Mouse (Mus musculus) lung, postnatal 36 days (tissue): ENCODE measurements around the gene Ldlrap1.
A peak's percentile ranks its signal among the peaks of the same experiment; 100 is the strongest.

Experiments
- DNase-seq: peaks from one replicate; pipeline ENCODE4 v3.0.0; 2022; ENCODE audit warnings: mixed read lengths

The Ldlrap1 gene

DNA sequence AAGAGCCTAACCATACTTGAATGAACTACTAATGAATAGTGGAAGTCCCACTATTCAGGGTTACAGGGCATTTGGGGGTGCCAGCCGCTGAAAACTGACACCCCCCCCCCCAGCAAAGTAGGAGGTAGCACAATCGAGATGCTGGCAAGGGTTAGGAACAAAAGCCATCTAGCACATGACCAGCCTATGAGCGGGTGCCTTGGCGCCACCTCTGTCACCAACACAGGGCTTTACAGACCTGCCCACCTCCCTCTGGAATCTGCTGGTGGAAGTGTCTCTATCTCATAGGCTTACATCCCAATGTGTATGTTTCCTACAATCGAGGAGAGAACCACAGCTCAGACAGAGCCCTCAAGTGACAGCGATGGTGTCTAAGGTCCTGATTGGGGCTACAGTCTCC lies 17.0 kb downstream of the Ldlrap1 start:
- DNase-seq = no peak

DNA sequence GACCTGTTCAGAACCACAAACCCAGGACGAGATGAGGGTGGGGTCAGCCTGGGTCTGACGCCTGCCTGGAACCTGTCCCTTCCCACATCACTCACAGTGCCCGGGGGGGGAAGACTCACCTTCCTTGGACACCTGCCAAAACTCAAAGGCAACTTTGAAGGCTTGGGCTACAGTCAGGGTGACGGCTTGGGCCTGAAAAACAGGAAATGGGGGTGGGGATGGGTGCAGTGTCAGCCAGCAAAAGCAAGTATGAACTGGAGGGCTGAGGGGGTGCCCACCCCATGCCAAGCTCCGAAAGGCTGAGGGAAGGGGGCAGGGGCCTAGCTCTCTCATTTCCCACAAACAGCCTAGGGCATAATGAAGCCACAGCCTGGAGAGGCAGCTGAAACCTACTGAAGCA lies 17.6 kb downstream of the Ldlrap1 start:
- peak; percentile 55 for DNase-seq

DNA sequence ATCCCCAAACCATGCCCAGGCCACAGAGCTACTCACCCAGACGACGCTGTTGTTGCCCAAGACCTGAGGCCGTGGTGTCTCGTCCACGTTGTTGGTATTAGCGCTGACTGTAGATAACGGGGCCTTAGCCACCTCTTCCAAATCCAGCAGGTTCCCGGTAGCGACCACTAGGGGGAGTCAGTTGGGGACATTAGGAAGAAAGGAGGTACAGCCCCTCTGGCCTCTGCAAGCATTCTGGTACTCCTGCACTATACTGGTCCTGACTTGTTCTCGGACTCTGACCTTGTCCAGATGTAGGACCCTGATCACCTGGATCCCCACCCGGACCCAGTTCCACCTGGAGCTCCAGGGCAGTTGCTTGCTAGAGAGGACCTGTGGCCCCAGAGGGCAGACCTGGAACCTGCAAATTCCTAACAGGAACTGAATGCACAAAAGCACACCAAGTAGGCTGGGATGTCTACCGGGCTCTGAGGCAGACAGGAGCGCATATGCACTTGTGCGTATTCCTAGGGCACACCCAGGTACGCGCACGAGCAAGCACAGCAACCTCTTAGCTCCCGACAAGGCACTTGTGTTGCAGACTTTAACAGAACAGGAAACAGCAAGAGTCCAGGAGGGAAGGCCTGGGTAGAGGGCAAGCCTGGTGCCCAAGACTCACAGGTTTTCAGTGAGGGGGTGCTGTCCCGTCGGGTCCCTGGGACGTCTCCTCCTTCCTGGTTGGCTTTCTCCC lies 18.4 kb downstream of the Ldlrap1 start:
- peak; percentile 37 for DNase-seq

DNA sequence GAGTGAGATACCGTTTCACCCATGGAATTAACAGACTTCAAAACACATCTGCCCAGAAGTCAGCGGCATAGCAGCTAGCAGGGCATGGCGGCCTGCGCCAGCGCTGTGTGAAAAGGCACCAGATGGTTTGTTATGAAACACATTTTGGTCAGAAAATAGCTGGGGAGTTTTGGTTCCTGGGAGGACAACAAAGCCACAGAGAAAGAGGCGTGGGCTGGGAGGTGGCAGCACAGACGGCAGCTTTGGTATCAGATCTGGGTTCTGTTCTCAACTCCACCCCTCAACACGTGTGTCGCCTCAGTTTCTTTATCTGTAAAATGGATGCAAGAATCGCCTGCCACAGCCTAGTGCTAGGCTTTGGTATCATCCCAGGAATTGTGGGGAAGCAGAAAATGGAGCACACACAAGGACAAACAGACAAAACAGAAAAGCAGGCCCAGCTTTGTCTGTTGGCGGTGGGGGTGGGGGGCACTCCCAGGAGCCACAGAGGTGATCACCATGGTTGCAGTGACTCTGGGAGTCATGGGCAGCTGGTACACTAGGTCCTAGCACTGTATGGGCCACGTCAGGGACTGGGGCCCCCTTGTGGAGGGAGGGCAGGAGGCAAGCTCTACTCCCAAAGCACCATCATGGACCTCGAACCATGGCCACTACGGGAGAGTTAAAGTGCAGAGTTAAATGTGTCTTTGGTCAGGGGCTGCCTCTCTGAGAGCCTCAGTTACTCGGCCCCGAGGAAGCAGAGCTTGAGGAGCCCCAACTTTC lies 21.7 kb downstream of the Ldlrap1 start:
- DNase-seq = peak; percentile 34

DNA sequence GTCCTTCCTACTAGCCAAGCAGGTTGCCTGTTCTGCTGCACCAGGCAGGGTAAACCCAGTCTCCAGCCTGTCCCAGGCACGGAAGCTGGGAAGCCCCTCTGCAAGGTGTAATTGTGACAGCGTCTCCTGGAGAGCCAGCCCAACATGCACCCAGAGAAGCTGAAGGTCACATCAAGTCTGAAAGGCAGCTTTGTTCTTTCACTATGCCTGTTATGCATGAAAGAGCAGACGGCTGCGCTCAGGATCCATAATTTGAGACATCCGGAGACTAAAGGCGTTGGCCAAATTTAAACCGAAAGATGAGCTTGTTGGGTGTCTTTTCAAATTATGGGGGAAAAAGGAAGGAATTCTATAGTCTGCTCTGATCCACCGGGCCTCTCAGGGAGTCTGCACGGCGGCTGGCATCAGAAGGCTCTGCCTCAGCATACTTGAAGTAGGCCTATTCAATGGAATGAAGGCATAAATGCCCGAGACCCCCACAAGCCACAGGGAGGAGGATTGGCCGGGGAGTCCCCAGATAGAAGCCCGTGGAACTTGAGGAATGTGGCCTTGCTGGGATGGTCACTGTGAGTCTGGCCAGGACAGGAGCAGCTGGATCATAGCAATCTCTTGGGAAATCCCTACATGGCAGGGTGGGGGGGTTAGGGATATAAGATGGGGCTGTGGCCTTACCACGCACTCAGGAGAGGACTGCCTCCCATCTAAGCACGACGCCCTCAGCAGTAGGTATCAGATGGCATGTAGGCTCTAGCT lies 23.8 kb downstream of the Ldlrap1 start:
- no peak for DNase-seq

DNA sequence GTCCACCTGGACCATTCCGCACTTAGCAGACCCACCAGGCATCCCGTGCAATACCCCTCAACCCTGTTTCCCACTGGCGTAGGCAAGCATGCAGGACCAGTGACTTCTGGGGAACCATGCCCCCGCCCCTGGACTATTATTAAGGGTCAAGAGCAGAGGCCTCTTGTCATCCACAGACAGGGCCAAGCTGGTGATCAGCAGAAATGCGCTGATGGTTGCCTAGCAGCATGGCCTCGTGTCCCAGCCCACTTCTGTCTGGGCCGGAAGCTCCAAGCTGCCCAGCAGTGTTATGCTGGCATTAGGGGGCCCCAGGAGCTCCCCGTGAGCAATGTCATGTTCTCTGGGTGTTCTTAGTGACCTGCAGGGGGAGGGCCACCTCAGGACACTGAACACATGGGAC lies 25.9 kb downstream of the Ldlrap1 start:
- peak; percentile 35 for DNase-seq

DNA sequence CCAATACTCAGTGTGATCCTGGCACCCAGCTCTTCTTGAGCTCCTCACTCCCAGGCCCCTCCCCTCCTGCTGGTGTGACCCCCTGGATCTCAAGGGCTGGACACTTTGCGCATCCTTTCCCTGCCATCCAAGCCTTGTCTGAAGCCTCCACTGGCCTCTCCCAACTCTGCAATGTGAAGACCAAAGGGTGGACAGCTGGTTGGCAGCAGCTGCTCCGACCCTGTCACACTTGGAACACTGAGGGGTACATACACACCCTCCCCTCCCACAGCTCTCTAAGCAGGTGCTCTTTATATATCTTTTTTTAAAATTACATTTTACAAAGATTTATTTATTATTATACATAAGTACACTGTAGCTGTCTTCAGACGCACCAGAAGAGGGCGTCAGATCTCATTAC lies 27.6 kb downstream of the Ldlrap1 start:
- DNase-seq = no peak

DNA sequence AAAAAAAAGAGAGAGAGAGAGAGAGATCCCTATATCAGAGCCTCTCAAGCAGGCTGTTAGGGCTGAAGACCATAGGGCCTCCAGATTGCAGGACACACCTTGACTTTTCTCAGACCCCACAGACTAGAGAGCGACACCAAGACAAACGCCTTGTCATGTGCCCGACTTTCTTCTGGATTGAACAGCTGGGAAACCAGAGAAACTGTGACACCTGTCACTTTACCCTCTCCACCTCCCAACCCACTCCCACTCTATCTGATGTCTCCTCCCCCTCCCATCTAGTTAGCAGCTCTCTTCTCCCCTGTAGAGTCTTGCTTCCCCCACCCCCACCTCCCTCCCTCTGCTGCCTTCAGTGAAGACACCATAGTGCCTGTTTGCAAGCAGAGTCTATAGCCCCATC lies 28.3 kb downstream of the Ldlrap1 start:
- no peak for DNase-seq

DNA sequence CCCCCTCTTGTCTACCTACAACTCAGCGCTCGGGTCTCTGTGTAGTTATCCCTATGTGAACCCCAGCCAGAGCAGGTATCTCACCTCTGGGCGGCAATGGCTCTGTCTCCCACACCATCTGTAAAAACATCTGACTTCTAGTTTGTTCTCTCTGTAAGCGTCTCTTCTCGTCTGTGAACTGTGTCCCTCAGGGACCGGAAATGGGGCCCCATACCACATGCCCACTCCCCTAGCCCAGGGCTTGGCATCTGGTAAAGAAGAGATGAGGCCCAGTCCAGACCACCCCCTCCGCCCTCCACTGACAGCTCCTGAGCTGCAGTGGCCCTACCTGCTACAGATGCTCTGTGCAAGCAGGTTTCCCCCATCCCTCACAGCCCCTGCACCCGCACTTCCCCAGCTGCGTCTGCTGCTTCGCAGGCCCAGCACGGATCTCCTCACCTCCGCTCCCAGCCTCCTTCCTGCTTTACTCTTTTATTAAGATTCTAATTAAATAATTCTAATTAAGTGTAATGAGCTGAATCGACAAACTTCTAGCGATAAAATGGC lies 30.4 kb downstream of the Ldlrap1 start:
- DNase-seq = no peak

DNA sequence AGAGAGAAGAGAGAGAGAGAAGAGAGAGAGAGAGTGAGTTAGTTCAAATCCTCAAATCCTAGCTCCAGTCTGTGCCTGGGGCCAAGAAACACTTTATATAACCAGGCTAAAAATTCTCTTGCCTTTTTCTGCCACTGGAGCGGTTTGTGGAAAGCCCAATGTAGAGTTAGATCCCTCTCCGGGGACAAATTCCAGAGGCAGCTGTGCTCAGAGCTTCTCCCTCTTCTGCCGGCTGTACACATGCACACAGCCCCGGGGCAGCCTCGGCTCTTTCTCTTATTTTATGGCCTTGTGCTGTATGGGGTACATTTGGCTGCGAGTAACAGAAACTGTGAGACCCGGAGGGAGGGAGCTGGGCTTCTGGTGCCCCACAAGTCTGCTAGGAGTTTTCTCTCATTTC lies 31.7 kb downstream of the Ldlrap1 start:
- DNase-seq = no peak

DNA sequence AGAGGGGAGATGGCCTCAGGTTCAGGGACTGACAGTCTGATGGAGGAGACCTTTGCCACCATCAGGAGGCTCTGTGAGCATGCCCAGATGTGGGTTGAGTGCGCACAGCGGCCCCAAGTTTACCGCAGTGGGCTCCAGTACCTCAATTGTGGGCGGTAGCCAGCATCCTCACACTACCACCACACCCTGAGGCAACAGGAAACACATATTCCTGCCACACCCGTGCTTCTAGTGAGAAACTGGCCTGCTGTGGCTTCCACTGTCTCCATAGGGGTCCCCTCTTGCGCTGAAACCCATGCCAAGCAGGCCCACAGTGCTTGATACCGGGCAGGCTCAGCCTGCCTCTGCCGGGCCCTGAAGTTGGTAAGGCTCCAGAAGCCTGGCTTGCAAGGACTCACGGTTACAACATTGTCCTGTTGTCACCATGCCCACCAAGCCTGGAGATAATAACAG lies 33.2 kb downstream of the Ldlrap1 start:
- peak; percentile 76 for DNase-seq

DNA sequence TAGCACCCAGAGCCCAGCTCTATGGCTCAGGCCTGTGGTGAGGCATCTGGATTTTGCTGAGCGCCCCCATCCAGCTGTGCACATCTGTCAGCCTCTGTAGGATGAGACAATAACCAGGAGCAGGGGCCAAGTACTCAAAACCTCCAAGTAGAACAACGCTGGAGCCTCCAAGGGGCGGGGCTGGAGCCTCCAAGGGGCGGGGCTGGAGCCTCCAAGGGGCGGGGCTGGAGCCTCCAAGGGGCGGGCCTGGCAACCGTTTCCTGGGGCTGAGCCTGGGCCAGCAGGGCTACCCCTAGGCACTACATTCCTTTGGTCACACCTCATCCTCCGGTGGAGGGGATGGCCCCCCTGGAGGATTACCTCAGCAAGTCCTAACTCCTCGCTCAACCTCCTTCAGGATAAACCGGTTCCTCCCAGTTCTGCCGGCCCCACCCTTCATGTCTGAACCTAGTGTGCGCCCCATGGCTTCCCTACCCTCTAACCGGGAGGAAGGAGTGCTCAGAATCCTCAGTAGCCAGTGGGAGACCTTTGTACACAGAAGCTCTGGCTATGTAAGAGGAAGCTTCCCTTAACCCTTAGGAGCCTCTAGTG lies 33.7 kb downstream of the Ldlrap1 start:
- DNase-seq = peak; percentile 77

DNA sequence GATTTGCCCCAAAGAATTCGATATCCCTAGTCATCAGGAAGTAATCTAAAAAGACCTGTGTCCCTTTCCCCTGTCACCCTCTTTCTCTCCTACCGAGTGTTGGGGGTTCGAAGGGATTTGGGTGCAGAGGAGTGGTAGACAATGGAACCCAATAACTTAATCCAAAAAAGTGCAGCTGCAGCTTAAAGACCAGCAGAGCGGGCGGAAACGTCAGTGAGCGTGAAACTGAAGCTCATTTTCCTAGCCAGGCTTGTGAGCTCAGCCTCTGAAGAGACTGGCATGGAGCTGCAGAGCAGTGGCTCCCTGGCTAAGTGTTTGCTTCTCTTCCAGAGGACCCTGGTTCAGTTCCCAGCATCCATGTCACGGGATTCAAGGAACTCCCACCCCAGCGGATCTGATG lies 34.5 kb downstream of the Ldlrap1 start:
- no peak for DNase-seq

DNA sequence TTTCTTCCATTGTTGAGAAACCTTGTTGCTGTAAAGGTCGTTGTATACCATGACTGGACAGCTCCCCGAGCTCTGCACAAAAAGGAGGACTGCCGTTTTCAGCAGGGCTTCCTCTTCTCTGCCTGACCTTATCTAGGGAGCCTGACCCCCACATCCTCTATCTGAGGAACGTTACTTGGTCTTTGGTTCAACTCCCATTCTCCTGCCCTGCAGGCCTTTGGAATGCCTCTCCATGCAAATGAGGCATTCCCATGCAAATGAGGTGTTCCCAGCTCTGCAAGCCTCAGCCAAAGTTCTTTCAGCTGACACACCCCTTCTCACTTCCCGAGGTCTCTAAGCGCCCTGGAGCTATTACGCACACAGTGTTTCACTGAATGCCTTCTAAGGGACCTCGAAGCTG lies 37.7 kb downstream of the Ldlrap1 start:
- peak; percentile 26 for DNase-seq

DNA sequence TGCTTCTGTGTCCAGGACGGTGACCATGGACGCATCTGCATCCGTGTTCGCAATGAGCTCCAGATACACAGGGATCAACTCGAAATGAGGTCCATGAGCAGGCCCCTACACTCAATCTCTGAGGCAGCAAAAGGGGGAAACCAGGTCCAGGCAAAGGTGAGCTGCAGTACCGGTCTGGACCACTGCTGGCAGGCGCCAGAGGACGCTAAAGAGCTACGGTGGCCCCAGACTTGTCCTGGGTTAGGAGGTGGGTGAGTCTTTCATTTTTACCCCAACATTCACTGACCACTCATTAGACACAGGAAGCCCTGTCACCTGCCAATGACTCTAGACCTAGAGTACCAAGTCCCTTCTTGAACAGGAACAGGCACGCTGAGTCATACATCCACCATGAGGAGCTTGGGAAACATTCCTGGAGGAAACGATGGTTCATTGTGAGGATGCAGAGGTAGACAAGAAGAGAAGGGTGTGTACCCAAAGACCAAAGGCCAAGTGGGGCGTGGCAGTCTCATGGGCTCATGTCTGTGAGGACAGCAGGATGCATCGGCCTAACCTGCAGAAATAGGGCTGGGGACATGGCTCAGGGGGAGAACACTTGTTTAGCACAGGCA lies 42.0 kb downstream of the Ldlrap1 start:
- no peak for DNase-seq

DNA sequence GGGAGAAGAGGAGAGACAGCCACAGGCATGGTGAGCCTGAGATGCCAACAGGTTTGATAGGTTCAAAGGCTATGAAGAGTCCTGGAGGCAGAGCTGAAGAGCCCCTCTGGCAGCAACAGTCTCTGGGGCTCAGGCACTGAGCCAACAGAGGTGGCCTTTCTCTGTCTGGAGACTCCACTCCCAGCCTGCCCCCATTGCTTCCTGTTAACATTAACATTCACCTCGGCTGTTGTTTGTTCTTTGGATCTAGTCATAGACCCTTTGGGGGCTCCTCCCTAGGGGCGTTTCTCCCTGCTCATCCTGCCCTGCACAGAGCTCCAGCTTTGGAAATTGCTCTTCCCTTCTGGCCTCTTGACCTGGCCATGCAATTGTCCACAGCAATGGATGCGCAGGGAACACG lies 42.9 kb downstream of the Ldlrap1 start:
- DNase-seq = peak; percentile 45

DNA sequence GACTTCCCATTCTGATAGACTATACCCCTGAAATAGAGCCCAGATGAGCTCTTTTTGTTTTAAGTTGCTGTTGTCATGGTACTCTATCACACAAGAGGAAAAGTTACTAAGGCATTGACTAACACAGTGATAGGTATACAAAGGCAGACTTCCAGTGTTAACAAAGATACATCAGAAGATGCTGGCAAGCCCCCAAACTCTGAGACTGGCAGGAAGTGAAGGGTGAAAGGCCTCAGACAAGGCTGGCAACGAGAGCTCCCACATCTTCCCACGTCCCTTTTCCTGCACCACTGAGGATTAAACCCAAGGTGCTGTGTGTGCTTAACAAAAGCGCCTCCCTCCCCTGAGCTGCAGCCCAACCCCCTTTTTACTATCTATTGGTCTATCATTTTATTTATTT lies 44.6 kb downstream of the Ldlrap1 start:
- peak; percentile 56 for DNase-seq

DNA sequence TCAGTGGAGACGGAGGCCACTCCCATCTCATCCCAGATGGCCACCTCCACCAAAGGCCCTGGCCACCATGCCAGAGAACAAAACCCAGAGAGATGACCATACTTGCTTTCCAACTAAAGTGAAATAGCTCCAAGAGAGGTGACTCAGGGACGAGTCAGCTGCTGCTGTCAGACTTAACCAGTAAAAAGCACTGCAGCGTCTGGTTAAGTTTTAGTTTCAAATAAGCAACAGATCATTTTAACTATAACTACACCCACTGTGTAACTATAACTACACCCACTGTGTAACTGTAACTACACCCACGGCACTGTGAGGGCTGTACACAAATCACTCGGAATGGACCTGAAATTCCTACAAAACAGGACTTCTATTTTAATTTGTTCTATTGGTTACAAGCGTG lies 46.7 kb downstream of the Ldlrap1 start:
- DNase-seq = no peak

DNA sequence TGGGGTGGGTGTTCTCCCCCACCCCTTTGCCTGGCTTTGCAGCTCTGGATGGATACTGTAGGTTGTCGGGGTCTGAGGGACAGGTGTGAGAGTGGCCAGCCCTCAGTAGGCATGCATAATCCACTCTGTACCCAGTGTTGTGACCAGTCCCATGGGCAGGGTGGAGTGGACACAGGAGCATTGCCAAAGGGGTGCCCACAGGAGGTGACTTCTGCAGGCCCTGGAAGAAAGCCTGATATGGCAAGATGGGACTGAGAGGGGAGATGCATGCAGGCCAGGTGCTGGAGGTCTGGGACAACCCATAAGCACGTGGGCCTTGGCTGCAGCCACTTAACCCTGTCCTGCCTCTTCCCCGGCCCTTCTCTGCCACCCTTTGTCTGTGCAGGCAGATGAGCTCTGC lies 47.5 kb downstream of the Ldlrap1 start:
- no peak for DNase-seq

DNA sequence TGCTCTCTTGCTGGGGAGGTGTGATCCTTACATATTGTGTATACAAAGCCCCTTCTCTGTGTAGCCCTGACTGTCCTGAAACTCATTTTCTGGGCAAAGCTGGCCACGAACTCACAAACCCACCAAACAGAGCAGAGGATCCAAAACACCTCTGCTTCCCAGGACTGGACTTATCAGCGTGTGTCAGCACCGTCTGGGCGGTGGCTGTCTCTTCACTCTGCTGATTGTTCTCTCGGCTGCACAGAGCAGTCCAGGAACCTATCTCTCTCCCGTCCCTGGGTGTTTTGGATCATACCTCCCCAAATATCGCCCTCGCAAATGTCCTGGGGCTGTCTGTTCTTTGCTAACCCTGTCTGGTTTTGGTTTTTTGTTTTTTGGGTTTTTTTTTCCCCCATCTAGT lies 48.3 kb downstream of the Ldlrap1 start:
- DNase-seq = no peak

DNA sequence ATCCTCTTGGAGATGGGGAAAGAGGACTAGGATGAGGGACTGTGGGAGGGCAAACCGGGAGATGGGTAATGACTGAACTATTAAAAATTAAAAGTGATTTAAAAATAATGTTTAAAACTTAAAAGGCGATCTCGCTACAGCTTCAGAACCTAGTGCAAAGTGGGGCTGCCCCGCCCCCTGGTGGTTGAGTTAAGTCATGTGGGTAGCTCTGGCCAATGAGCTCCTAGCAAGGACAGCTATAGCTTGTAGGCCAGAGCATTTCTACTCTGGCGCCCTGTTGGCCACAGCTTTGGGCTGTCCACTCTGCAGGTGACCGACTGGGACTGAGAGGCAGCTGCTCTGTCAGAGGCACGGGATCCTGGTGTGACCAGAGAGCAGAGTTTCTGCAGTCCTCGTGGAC lies 53.9 kb downstream of the Ldlrap1 start:
- DNase-seq = peak; percentile 91

DNA sequence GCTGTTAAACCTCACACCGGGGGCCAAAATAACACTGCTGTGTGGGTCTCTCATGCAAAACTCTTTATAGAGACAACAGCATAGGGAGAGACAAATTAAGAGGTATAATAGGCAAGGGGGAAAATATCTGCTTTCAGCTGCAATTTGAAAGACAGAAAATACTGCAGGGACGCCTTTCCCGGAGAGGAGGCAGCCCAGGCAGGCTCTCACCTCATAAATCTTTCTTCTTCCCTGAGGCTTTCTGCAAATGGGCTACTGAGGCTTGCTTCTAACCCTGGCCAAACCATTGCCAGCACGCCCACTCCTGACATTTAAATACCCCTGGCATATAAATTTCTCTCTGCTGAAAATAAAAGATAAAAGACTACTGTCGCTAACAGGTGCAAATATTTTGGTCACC lies 62.5 kb downstream of the Ldlrap1 start:
- no peak for DNase-seq

DNA sequence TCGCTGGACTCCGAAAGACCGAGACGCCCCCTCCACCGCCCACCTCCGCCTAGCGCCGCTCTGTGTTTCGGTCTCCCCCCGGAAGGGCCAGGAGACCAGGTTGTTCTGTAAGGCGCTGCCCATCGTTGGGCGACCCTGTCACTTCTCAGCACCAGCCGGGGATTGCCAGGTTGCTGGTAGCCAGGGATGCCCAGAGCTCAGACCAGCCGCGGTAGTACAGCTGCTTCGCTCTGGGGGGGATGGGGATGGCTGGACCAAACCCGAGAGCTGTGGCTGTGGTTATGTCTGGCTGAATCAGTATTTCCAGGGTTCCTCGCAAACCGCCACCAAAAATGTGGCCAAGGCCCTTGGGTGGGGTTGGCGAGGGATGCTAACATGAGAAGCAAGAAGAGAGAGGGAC lies 63.2 kb downstream of the Ldlrap1 start:
- no peak for DNase-seq
